Mouse (Mus musculus): ENCODE data around the gene Cox10. TPM values are rescaled to one million over a fixed set of nuclear protein-coding genes. Genes with fewer than 3 reads are reported as not detected.

Cox10 gene
- polyA plus RNA-seq, 1 experiment from 2014 or later, result 33.8 TPM

GRCm38 (mm10) chr11:64076212-64076611 lies 3.1 kb downstream of the Cox10 start:
- Histone ChIP-seq H3K27me3 (ENCODE audit: insufficient read depth, poor library complexity, severe bottlenecking) (peaks cover 8% of the 10 kb centered on the region; the same call in 1 of the 2 replicates), H3K36me3 (peaks cover 11% of the 10 kb centered on the region; the same call in 1 of the 2 replicates), H3K27ac (no peak overlapping the region), H3K9me3 (no peaks in the 10 kb centered on the region), H3K4me3 (no peak overlapping the region), H3K4me1 (peaks cover 14% of the 10 kb centered on the region)
- 93% methylated on average over 4 of the region's 4 CpGs for whole genome bisulfite sequencing
- no peak for DNase-seq (ENCODE audit: low spot score)

- Histone ChIP-seq H3K27me3 (ENCODE audit: insufficient read depth, poor library complexity, severe bottlenecking) (peaks cover 20% of the 10 kb centered on the region; the same call in 1 of the 2 replicates), H3K27ac (no peak overlapping the region), H3K4me3 (no peak overlapping the region), H3K36me3 (peaks cover 26% of the 10 kb centered on the region), H3K4me1 (peaks cover 8% of the 10 kb centered on the region), H3K9me3 (no peaks in the 10 kb centered on the region)
- DNase-seq (ENCODE audit: low spot score), result peak; percentile 78
- 51% methylated on average over 4 of the region's 4 CpGs for WGBS
Measured at GRCm38 (mm10) chr11:64073379-64073778, 5.9 kb downstream of the Cox10 start.

GRCm38 (mm10) chr11:64071536-64071935 lies 7.7 kb downstream of the Cox10 start:
- Histone ChIP-seq H3K4me1 (peaks cover 4% of the 10 kb centered on the region; the same call in 1 of the 2 replicates), H3K27me3 (ENCODE audit: insufficient read depth, poor library complexity, severe bottlenecking) (peaks cover 36% of the 10 kb centered on the region), H3K9me3 (no peaks in the 10 kb centered on the region), H3K4me3 (no peak overlapping the region), H3K36me3 (peaks cover 37% of the 10 kb centered on the region), H3K27ac (no peak overlapping the region)
- WGBS, result 95% methylated on average over 12 of the region's 12 CpGs
- DNase-seq (ENCODE audit: low spot score), result peak; percentile 60

GRCm38 (mm10) chr11:64066001-64066400 lies 13.3 kb downstream of the Cox10 start:
- H3K4me3 ChIP-seq, result no peak overlapping the region
- WGBS, result 84% methylated on average over 2 of the region's 2 CpGs

GRCm38 (mm10) chr11:64063130-64063529 lies 16.1 kb downstream of the Cox10 start:
- Histone ChIP-seq H3K4me1 (no peaks in the 10 kb centered on the region), H3K27ac (no peak overlapping the region), H3K9me3 (no peaks in the 10 kb centered on the region), H3K4me3 (no peak overlapping the region), H3K27me3 (ENCODE audit: insufficient read depth, poor library complexity, severe bottlenecking) (peaks cover 23% of the 10 kb centered on the region), H3K36me3 (peaks cover 48% of the 10 kb centered on the region)
- WGBS, result 78% methylated on average over 3 of the region's 3 CpGs
- DNase-seq (ENCODE audit: low spot score), result no peak

More at GRCm38 (mm10) chr11:64066001-64066400, 13.3 kb downstream of the Cox10 start:
- H3K27me3 ChIP-seq (ENCODE audit: insufficient read depth, poor library complexity, severe bottlenecking), result peaks cover 37% of the 10 kb centered on the region
- no peak for DNase-seq (ENCODE audit: low spot score)
- H3K9me3 ChIP-seq, result no peaks in the 10 kb centered on the region
- peaks cover 40% of the 10 kb centered on the region for H3K36me3 ChIP-seq
- H3K27ac ChIP-seq, result no peak overlapping the region
- no peaks in the 10 kb centered on the region for H3K4me1 ChIP-seq

- no peaks in the 10 kb centered on the region for H3K4me1 ChIP-seq
- WGBS, result 92% methylated on average over 4 of the region's 4 CpGs
- no peak for DNase-seq (ENCODE audit: low spot score)
- no peak overlapping the region for H3K4me3 ChIP-seq
- no peak overlapping the region for H3K27ac ChIP-seq
- no peaks in the 10 kb centered on the region for H3K9me3 ChIP-seq
- peaks cover 49% of the 10 kb centered on the region for H3K36me3 ChIP-seq
- H3K27me3 ChIP-seq (ENCODE audit: insufficient read depth, poor library complexity, severe bottlenecking), result peaks cover 16% of the 10 kb centered on the region
Measured at GRCm38 (mm10) chr11:64062226-64062625, 17.0 kb downstream of the Cox10 start.

- Histone ChIP-seq H3K36me3 (peaks cover 37% of the 10 kb centered on the region), H3K9me3 (no peaks in the 10 kb centered on the region), H3K4me3 (no peak overlapping the region), H3K27ac (no peak overlapping the region), H3K4me1 (no peaks in the 10 kb centered on the region), H3K27me3 (ENCODE audit: insufficient read depth, poor library complexity, severe bottlenecking) (no peaks in the 10 kb centered on the region)
- DNase-seq (ENCODE audit: low spot score), result no peak
- WGBS, result 67% methylated on average over 2 of the region's 2 CpGs
Measured at GRCm38 (mm10) chr11:64059305-64059704, 20.0 kb downstream of the Cox10 start.

GRCm38 (mm10) chr11:64058474-64058873 lies 20.8 kb downstream of the Cox10 start:
- Histone ChIP-seq H3K4me3 (no peak overlapping the region), H3K4me1 (no peaks in the 10 kb centered on the region), H3K27ac (no peak overlapping the region), H3K36me3 (peaks cover 36% of the 10 kb centered on the region), H3K9me3 (no peaks in the 10 kb centered on the region), H3K27me3 (ENCODE audit: insufficient read depth, poor library complexity, severe bottlenecking) (no peaks in the 10 kb centered on the region)
- no peak for DNase-seq (ENCODE audit: low spot score)
- WGBS, result 87% methylated on average over 3 of the region's 3 CpGs

GRCm38 (mm10) chr11:64053371-64053770 lies 25.9 kb downstream of the Cox10 start:
- Histone ChIP-seq H3K4me1 (peaks cover 23% of the 10 kb centered on the region; the same call in 1 of the 2 replicates), H3K27me3 (ENCODE audit: insufficient read depth, poor library complexity, severe bottlenecking) (no peaks in the 10 kb centered on the region), H3K27ac (no peak overlapping the region), H3K9me3 (no peaks in the 10 kb centered on the region), H3K4me3 (no peak overlapping the region), H3K36me3 (peaks cover 17% of the 10 kb centered on the region)
- no peak for DNase-seq (ENCODE audit: low spot score)
- WGBS, result 84% methylated on average over 5 of the region's 5 CpGs

- H3K27me3 ChIP-seq (ENCODE audit: insufficient read depth, poor library complexity, severe bottlenecking), result peaks cover 10% of the 10 kb centered on the region
- H3K9me3 ChIP-seq, result no peaks in the 10 kb centered on the region
- no peak overlapping the region for H3K27ac ChIP-seq
- H3K36me3 ChIP-seq, result peaks cover 6% of the 10 kb centered on the region
- H3K4me3 ChIP-seq, result no peak overlapping the region
- H3K4me1 ChIP-seq, result peaks cover 23% of the 10 kb centered on the region
- WGBS, result 55% methylated on average over 9 of the region's 9 CpGs
- DNase-seq (ENCODE audit: low spot score), result no peak
Measured at GRCm38 (mm10) chr11:64051195-64051968, 27.9 kb downstream of the Cox10 start.

- peaks cover 10% of the 10 kb centered on the region for H3K27me3 ChIP-seq (ENCODE audit: insufficient read depth, poor library complexity, severe bottlenecking)
- no peak for DNase-seq (ENCODE audit: low spot score)
- H3K9me3 ChIP-seq, result no peaks in the 10 kb centered on the region
- no peak overlapping the region for H3K4me3 ChIP-seq
- H3K36me3 ChIP-seq, result peaks cover 14% of the 10 kb centered on the region
- WGBS, result 78% methylated on average over 13 of the region's 13 CpGs
- 0 out of 2 replicates have a peak overlapping the region, but pooled peaks have one; percentile 22 for H3K27ac ChIP-seq
- peaks cover 25% of the 10 kb centered on the region for H3K4me1 ChIP-seq
Measured at GRCm38 (mm10) chr11:64047432-64047831, 31.8 kb downstream of the Cox10 start.

GRCm38 (mm10) chr11:64045041-64045440 lies 34.2 kb downstream of the Cox10 start:
- no peak for DNase-seq (ENCODE audit: low spot score)
- H3K27me3 ChIP-seq (ENCODE audit: insufficient read depth, poor library complexity, severe bottlenecking), result peaks cover 10% of the 10 kb centered on the region
- H3K4me3 ChIP-seq, result no peak overlapping the region
- H3K36me3 ChIP-seq, result peaks cover 14% of the 10 kb centered on the region
- WGBS, result 89% methylated on average over 4 of the region's 4 CpGs
- peaks cover 12% of the 10 kb centered on the region for H3K4me1 ChIP-seq
- no peaks in the 10 kb centered on the region for H3K9me3 ChIP-seq
- H3K27ac ChIP-seq, result no peak overlapping the region

GRCm38 (mm10) chr11:64044024-64044423 lies 35.2 kb downstream of the Cox10 start:
- peaks cover 12% of the 10 kb centered on the region for H3K4me1 ChIP-seq
- WGBS, result 92% methylated on average over 3 of the region's 3 CpGs
- H3K9me3 ChIP-seq, result no peaks in the 10 kb centered on the region
- peaks cover 10% of the 10 kb centered on the region for H3K27me3 ChIP-seq (ENCODE audit: insufficient read depth, poor library complexity, severe bottlenecking)
- H3K4me3 ChIP-seq, result no peak overlapping the region
- DNase-seq (ENCODE audit: low spot score), result no peak
- no peak overlapping the region for H3K27ac ChIP-seq
- peaks cover 14% of the 10 kb centered on the region for H3K36me3 ChIP-seq

Data from heart, embryonic 10.5 days (tissue).